Mouse (Mus musculus) cerebellum, postnatal 36 days (tissue): ENCODE results near the gene Ccr7.
A peak's percentile ranks its signal among the peaks of the same experiment; 100 is the strongest.

ENCODE experiments used
- DNase-seq, 2 experiments: peaks; one replicate each; pipeline ENCODE4 v3.0.0; 2021 to 2022; ENCODE audit warnings: mixed read lengths in 2 of 2

Ccr7 gene

GRCm38 (mm10) chr11:99153767-99154753, 817 bp downstream of the Ccr7 start:
- no peak for DNase-seq

GRCm38 (mm10) chr11:99152323-99153144, 2.3 kb downstream of the Ccr7 start:
- DNase-seq = no peak

GRCm38 (mm10) chr11:99151333-99151930, 3.4 kb downstream of the Ccr7 start:
- no peak for DNase-seq

GRCm38 (mm10) chr11:99150889-99151288, 4.0 kb downstream of the Ccr7 start:
- no peak for DNase-seq

GRCm38 (mm10) chr11:99149898-99150757, 4.7 kb downstream of the Ccr7 start:
- peak; percentile 60 to 65 for DNase-seq

- DNase-seq = no peak
These were observed 5.8 kb downstream of the Ccr7 start for GRCm38 (mm10) chr11:99148896-99149703.

- DNase-seq = no peak
These were observed 6.5 kb downstream of the Ccr7 start for GRCm38 (mm10) chr11:99148400-99148799.

GRCm38 (mm10) chr11:99147920-99148289, 7.0 kb downstream of the Ccr7 start:
- DNase-seq = no peak

- no peak for DNase-seq
These were observed 7.6 kb downstream of the Ccr7 start for GRCm38 (mm10) chr11:99147041-99147919.

- no peak for DNase-seq
These were observed 8.3 kb downstream of the Ccr7 start for GRCm38 (mm10) chr11:99146558-99146957.

GRCm38 (mm10) chr11:99145765-99146164, 9.1 kb downstream of the Ccr7 start:
- DNase-seq = no peak

- no peak for DNase-seq
These were observed 9.9 kb downstream of the Ccr7 start for GRCm38 (mm10) chr11:99144940-99145339.

- DNase-seq = no peak
These were observed 10.4 kb downstream of the Ccr7 start for GRCm38 (mm10) chr11:99144456-99144855.

GRCm38 (mm10) chr11:99143123-99144082, 11.5 kb downstream of the Ccr7 start:
- DNase-seq = no peak

- no peak for DNase-seq
These were observed 12.3 kb downstream of the Ccr7 start for GRCm38 (mm10) chr11:99142493-99143095.

GRCm38 (mm10) chr11:99142046-99142445, 12.8 kb downstream of the Ccr7 start:
- no peak for DNase-seq

GRCm38 (mm10) chr11:99141600-99141999, 13.3 kb downstream of the Ccr7 start:
- DNase-seq = no peak

GRCm38 (mm10) chr11:99138976-99139375, 15.9 kb downstream of the Ccr7 start:
- DNase-seq = no peak

GRCm38 (mm10) chr11:99137385-99137784, 17.5 kb downstream of the Ccr7 start:
- no peak for DNase-seq
